Mouse (Mus musculus): ENCODE data around the gene a.

Gene a

GRCm38 (mm10) chr2:155099994-155100795, 309.0 kb downstream of the a start:
- DNase-seq: no peak

Measured in kidney, adult 8-10 months (tissue).